Mouse (Mus musculus) CD4-positive, CD25-positive, alpha-beta regulatory T cell, adult 4 months (primary cell): ENCODE measurements around the gene Nol10. TPM values are rescaled to one million over a fixed set of nuclear protein-coding genes. Genes with fewer than 3 reads are reported as not detected.
"Not testable (repeated sequence)": the region's sequence is repeated elsewhere in the genome, so short reads cannot be mapped to it uniquely, and the experiment has no call there.

ENCODE experiments used
- ATAC-seq: one replicate; pipeline ENCODE4 v1.8.0; 2017
- polyA plus RNA-seq, 2 experiments: library from polyadenylated mRNA; unstranded; fragments of 100-300 nt; shearing (Covaris generic); gene quantifications; one replicate each; pipeline ENCODE4 v1.2.1; 2017

Gene Nol10
- polyA plus RNA-seq, 2 experiments from 2014 or later = 29.4 to 39.4 TPM

- not testable (repeated sequence) for ATAC-seq
These were observed 116.3 kb downstream of the Nol10 start for GRCm38 (mm10) chr12:17464550-17464949.

DNA sequence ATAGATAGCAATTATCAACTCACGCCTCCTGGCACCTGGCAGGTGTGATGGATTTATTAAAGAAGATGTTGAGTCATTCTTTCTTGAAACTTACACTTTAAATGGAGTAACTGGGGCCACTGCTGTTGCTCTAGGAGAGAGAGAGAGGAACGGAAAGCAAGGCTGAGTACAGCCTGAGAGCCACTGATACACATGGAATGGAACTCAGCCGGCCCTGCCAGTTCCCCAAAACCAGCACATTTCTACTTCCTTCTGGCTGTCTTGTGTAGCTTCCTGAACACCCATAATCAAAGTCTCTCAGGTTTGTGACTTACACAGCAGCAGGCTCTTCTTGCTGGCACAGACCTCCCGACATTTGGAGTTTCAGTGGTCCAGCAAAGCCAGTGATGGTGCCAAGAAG, 118.5 kb downstream of the Nol10 start:
- no peak for ATAC-seq

GRCm38 (mm10) chr12:17468359-17468758, 120.1 kb downstream of the Nol10 start:
- no peak for ATAC-seq

- ATAC-seq = no peak
These were observed 121.6 kb downstream of the Nol10 start for GRCm38 (mm10) chr12:17469869-17470268.

GRCm38 (mm10) chr12:17470528-17470927, 122.3 kb downstream of the Nol10 start:
- ATAC-seq = not testable (repeated sequence)

DNA sequence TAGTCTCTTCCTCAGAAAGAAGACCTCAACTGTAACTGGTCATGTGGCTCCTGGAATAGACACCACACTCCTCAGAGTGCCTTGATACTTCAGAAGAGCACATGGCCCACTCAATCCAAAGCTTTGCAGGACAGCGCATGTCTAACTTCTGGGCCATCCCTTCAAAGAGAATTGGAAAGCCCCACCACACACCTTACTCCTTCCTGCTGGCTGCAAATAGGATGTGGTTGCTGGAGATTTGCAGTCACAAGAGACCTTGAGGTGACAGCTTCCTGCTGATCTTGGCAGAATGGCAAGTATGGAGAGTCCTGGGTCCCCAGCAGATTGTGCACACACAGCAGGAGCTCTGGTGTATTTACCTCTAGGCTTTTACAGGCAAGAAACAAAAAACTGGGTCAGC, 123.1 kb downstream of the Nol10 start:
- ATAC-seq = peak; percentile 98

GRCm38 (mm10) chr12:17473128-17473527, 124.9 kb downstream of the Nol10 start:
- no peak for ATAC-seq

DNA sequence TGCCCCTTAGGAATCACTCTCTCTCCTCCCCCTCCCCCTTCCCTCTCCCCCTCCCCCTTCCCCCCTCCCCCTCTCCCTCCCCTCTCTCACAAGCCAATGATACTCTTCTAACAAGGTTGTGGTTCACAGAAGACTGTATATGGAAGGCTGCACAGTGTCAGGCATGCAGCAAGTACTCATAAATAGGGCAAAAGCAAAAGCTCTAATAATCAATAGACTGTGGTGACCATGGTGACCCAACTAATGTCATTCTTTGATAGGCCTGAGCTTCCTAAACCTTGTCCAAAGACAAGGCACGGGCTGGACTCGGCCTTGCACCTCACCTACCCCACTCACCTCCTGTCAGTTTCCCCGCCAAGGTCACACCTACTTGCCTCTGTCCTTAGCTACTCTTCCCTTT, 125.6 kb downstream of the Nol10 start:
- ATAC-seq = no peak

GRCm38 (mm10) chr12:17474681-17475080, 126.4 kb downstream of the Nol10 start:
- ATAC-seq = no peak

DNA sequence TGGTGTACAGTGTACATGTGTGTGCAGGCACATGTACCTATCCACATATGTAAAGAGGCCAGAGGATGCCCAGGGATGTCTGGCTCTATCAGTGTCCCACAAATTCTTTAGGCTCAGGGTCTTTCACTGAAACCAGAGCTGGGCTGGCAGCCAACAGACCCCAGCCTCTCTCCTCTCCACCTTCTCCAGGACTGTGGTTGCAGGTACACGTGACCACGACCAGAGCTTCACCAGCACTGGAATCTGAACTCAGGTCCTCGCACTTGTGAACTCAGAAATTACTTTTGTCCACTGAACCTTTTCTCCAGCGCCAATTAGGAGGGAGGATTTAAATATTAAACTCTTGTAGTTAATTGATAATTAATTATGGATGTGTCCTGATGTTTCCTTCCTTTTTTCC, 126.9 kb downstream of the Nol10 start:
- no peak for ATAC-seq

- no peak for ATAC-seq
These were observed 129.9 kb downstream of the Nol10 start for GRCm38 (mm10) chr12:17478196-17478595.

- no peak for ATAC-seq
These were observed 130.6 kb downstream of the Nol10 start for GRCm38 (mm10) chr12:17478856-17479255.

Other genes with a start within 250 kb of the Nol10 start
- gene Kcnf1, start 171.6 kb upstream of the Nol10 start, polyA plus RNA-seq = under 1 TPM in 1 of 2 experiments, not detected in 1; 0.08 TPM
- 100 to 1,000 TPM; 165 to 229 TPM for gene Pdia6, start 81.9 kb upstream of the Nol10 start, polyA plus RNA-seq
- gene Atp6v1c2, start 19.1 kb upstream of the Nol10 start, polyA plus RNA-seq = not detected
- 10 to 100 TPM; 16.6 to 23.3 TPM for gene Odc1, start 196.3 kb downstream of the Nol10 start, polyA plus RNA-seq